Mouse (Mus musculus): Measurements from ENCODE around the gene Agpat2. TPM values are rescaled to one million over a fixed set of nuclear protein-coding genes. Genes with fewer than 3 reads are reported as not detected.

The Agpat2 gene
- total RNA-seq, 2 experiments from 2014 or later = 37.0 to 43.6 TPM

GRCm38 (mm10) chr2:26544265-26544664, 60.0 kb downstream of the Agpat2 start:
- no peak for ATAC-seq (ENCODE audit: poor library complexity, severe bottlenecking)

GRCm38 (mm10) chr2:26543768-26544167, 60.4 kb downstream of the Agpat2 start:
- ATAC-seq (ENCODE audit: poor library complexity, severe bottlenecking) = no peak

GRCm38 (mm10) chr2:26543155-26543554, 61.1 kb downstream of the Agpat2 start:
- ATAC-seq (ENCODE audit: poor library complexity, severe bottlenecking) = no peak

Other genes starting within 250 kb of the Agpat2 start
- gene Card9, start 243.5 kb downstream of the Agpat2 start, total RNA-seq (2015) = 42.6 and 45.3 TPM in 2 replicates
- 141 and 169 TPM in 2 replicates for gene Card9, start 243.5 kb downstream of the Agpat2 start, total RNA-seq (2017)
- 6.1 and 10.7 TPM in 2 replicates for gene Snapc4, start 223.8 kb downstream of the Agpat2 start, total RNA-seq (2015)
- gene Snapc4, start 223.8 kb downstream of the Agpat2 start, total RNA-seq (2017) = 12.2 and 13.3 TPM in 2 replicates
- 62.2 and 76.5 TPM in 2 replicates for gene Entr1, start 215.1 kb downstream of the Agpat2 start, total RNA-seq (2015)
- gene Entr1, start 215.1 kb downstream of the Agpat2 start, total RNA-seq (2017) = 60.4 and 63.4 TPM in 2 replicates
- 26.4 and 27.1 TPM in 2 replicates for gene Pmpca, start 215.1 kb downstream of the Agpat2 start, total RNA-seq (2015)
- 35.0 and 38.5 TPM in 2 replicates for gene Pmpca, start 215.1 kb downstream of the Agpat2 start, total RNA-seq (2017)
- 13.2 and 17.0 TPM in 2 replicates for gene Inpp5e, start 195.2 kb downstream of the Agpat2 start, total RNA-seq (2015)
- 7.8 and 10.4 TPM in 2 replicates for gene Inpp5e, start 195.2 kb downstream of the Agpat2 start, total RNA-seq (2017)
- 41.6 and 43.9 TPM in 2 replicates for gene Sec16a, start 159.2 kb downstream of the Agpat2 start, total RNA-seq (2015)
- gene Sec16a, start 159.2 kb downstream of the Agpat2 start, total RNA-seq (2017) = 31.1 and 34.6 TPM in 2 replicates
- 37.6 and 43.0 TPM in 2 replicates for gene Notch1, start 87.8 kb downstream of the Agpat2 start, total RNA-seq (2015)
- gene Notch1, start 87.8 kb downstream of the Agpat2 start, total RNA-seq (2017) = 22.3 and 48.3 TPM in 2 replicates
- 1.6 and 3.1 TPM in 2 replicates for gene Egfl7, start 24.4 kb downstream of the Agpat2 start, total RNA-seq (2015)
- 3.7 and 3.9 TPM in 2 replicates for gene Egfl7, start 24.4 kb downstream of the Agpat2 start, total RNA-seq (2017)
- 0.36 TPM in 1 of 2 replicates, not detected in the other for gene Gm20532, start 17.8 kb downstream of the Agpat2 start, total RNA-seq (2015)
- not detected in 2 replicates for gene Gm20532, start 17.8 kb downstream of the Agpat2 start, total RNA-seq (2017)
- gene Fam69b, start 24.0 kb upstream of the Agpat2 start, total RNA-seq (2015) = 0.33 TPM in 1 of 2 replicates, not detected in the other
- 0.11 and 0.33 TPM in 2 replicates for gene Fam69b, start 24.0 kb upstream of the Agpat2 start, total RNA-seq (2017)
- gene Lcn4, start 66.9 kb upstream of the Agpat2 start, total RNA-seq (2015) = 0.96 TPM in 1 of 2 replicates, not detected in the other
- gene Lcn4, start 66.9 kb upstream of the Agpat2 start, total RNA-seq (2017) = not detected in 2 replicates